Mouse (Mus musculus): ENCODE measurements around the gene Pla2g10.

DNA sequence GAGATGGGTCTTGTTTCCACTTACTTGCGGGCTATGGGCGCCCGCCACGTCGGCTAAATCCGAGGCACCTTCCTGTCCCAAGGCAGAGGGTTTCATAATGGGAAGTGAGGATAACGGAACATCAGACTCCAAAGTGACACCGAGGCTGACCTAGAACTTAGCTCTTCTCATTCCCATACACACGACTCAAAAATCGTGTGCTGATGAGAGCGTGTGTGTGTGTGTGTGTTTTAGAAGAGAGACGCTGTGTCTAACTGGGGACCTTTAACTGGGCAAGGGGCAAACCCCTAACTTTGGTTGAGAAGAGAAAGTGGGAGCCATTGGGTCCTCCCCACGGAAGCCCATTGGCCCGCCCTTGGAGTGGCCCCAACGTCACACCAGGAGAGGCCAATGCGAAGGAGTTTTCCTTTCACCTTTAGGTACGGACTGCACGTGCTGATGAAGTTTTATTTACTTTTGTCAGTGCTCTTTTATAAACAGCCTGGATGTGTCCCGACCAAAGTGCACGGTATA is 58.3 kb downstream of the Pla2g10 start:
- TF ChIP-seq GATA1 (IDR thresholded peaks at IDR 0.05; ENCODE audit: low read length), result no peak
- no peak for TF ChIP-seq TAL1 (IDR thresholded peaks at IDR 0.05; ENCODE audit: low read length)
